Mouse (Mus musculus) thymus, adult 2 months (tissue): ENCODE measurements around the gene Zbtb17.

Source experiments
- CTCF ChIP-seq: fragments of 200-500 bp; IDR thresholded peaks from 2 replicates; pipeline ENCODE4 v1.5.1; 2012; ENCODE audit warnings: mild to moderate bottlenecking, control low read depth, low read length, moderate library complexity, borderline replicate concordance; ENCODE audit not compliant: control insufficient read depth, poor library complexity, insufficient read depth; ENCODE audit errors: extremely low read depth
- POLR2A ChIP-seq: fragments of 200-500 bp; IDR thresholded peaks from 2 replicates; pipeline ENCODE4 v1.6.1; 2012; ENCODE audit warnings: mild to moderate bottlenecking, low read length, control low read depth, moderate library complexity; ENCODE audit not compliant: control insufficient read depth, poor library complexity, insufficient read depth; ENCODE audit errors: extremely low read depth

GRCm38 (mm10) chr4:141394751-141395150 lies 49.7 kb upstream of the Zbtb17 start:
- TF ChIP-seq CTCF (no peak), POLR2A (no peak)
